ENCODE assay signal across 22 mouse cellular contexts in the genomic region with DNA sequence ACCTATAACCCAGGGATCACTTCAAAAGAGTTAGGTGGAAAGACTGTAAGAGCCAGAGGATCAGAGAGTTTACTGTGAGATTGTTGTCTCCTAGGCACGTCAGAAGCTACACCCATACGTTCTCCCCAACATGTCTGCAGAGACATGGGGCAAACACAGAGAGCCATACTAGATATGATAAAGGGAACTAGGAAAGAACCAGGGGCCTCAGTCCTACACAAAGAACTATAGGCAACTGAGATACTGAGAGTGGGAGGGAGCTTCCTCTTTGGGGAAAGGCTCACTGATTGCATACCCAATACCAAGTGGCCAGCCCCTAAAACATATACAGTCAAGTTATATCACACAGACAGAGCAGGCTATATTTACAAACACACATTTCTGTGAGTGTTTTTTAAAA. TPM values are rescaled to one million over a fixed set of nuclear protein-coding genes. Genes with fewer than 3 reads are reported as not detected.
DNase-seq lines count a peak whose midpoint lies in the region; ATAC-seq lines count a peak whose summit lies in the region.
"Had no signal": no experiment of that assay in that cellular context is flagged by ENCODE, and none has a peak within 500 bp of the region (broad histone marks: within the 10 kb centered on the region; RNA-seq: fewer than 3 reads in every experiment).

No protein-coding gene starts in this region.

- H3K27ac ChIP-seq in heart, embryonic 12.5 days (ENCODE audit: poor library complexity, severe bottlenecking) = peak overlapping the region; percentile 68
- H3K27ac ChIP-seq in heart, embryonic 11.5 days (ENCODE audit: low read depth, low read length) = no peak overlapping the region
- H3K27ac ChIP-seq in heart, embryonic 16.5 days (ENCODE audit: low read length) = peak overlapping the region; percentile 26; the same call in 1 of the 2 replicates
- H3K27ac ChIP-seq: embryonic facial prominence, embryonic 10.5 days; forebrain, embryonic 13.5 days; hindbrain, embryonic 12.5 days had no signal

- no peaks in the 10 kb centered on the region for H3K9me3 ChIP-seq in heart, embryonic 12.5 days (replicated peaks)
- H3K9me3 ChIP-seq in heart, embryonic 11.5 days (replicated peaks; ENCODE audit: control insufficient read depth, low read length) = no peaks in the 10 kb centered on the region
- H3K9me3 ChIP-seq in heart, embryonic 16.5 days (replicated peaks; ENCODE audit: control insufficient read depth, low read length) = no peaks in the 10 kb centered on the region
- H3K9me3 ChIP-seq: embryonic facial prominence, embryonic 10.5 days; forebrain, embryonic 13.5 days; hindbrain, embryonic 12.5 days had no signal

- intact Hi-C loops in heart, postnatal 10 days (cut with DNase I) = no loop called here

- H3K9ac ChIP-seq in heart, embryonic 12.5 days = no peak overlapping the region
- H3K9ac ChIP-seq in heart, embryonic 11.5 days (ENCODE audit: low read depth, low read length) = no peak overlapping the region
- no peak overlapping the region for H3K9ac ChIP-seq in heart, embryonic 16.5 days (ENCODE audit: low read length)
- H3K9ac ChIP-seq: forebrain, embryonic 13.5 days; forebrain, postnatal 0 days; hindbrain, embryonic 12.5 days had no signal

- peaks cover 34% of the 10 kb centered on the region for H3K4me1 ChIP-seq in heart, embryonic 12.5 days (replicated peaks)
- H3K4me1 ChIP-seq in heart, embryonic 11.5 days (ENCODE audit: control insufficient read depth, insufficient read depth, low read length) = peaks cover 5% of the 10 kb centered on the region; the same call in 1 of the 2 replicates
- peaks cover 24% of the 10 kb centered on the region for H3K4me1 ChIP-seq in heart, embryonic 16.5 days (ENCODE audit: control insufficient read depth, insufficient read depth, low read length)
- H3K4me1 ChIP-seq: embryonic facial prominence, embryonic 10.5 days had no signal

- peaks cover 38% of the 10 kb centered on the region for H3K36me3 ChIP-seq in heart, embryonic 12.5 days
- peaks cover 5% of the 10 kb centered on the region; the same call in 1 of the 2 replicates for H3K36me3 ChIP-seq in heart, embryonic 11.5 days (ENCODE audit: control insufficient read depth, insufficient read depth, low read length)
- peaks cover 25% of the 10 kb centered on the region for H3K36me3 ChIP-seq in heart, embryonic 16.5 days (ENCODE audit: control insufficient read depth, insufficient read depth)
- H3K36me3 ChIP-seq: embryonic facial prominence, embryonic 10.5 days; hindbrain, embryonic 12.5 days had no signal

- ATAC-seq in heart, embryonic 12.5 days (ENCODE audit: insufficient number of reproducible peaks, low FRiP score) = no peak
- ATAC-seq in heart, embryonic 11.5 days (replicated peaks; ENCODE audit: insufficient number of reproducible peaks, low FRiP score, low TSS enrichment) = no peak
- no peak for ATAC-seq in heart, embryonic 16.5 days (replicated peaks; ENCODE audit: extremely low read depth, insufficient read depth, low FRiP score)
- ATAC-seq in megakaryocyte progenitor cell, adult 5-6 weeks (replicated peaks; ENCODE audit: poor library complexity) = peak; percentile 20; the same call in 1 of the 2 replicates
- ATAC-seq: forebrain, embryonic 13.5 days; forebrain, postnatal 0 days; hindbrain, embryonic 16.5 days; inflammation-experienced regulatory T-cells, adult 6 months; intestine, postnatal 0 days had no signal

- no peak for DNase-seq in heart, postnatal 10 days
- peak; percentile 54 for DNase-seq in MEL-GATA-1-ER (ENCODE audit: extremely low read depth, low read depth)
- no peak for DNase-seq in spleen, adult 18-20 months
- DNase-seq: adrenal gland, adult 2 months; adrenal gland, postnatal 25 days; cerebellum, adult 18-20 months; cerebellum, adult 9-11 months; cerebellum, postnatal 36 days; forebrain, postnatal 0 days; gastrocnemius, postnatal 14 days; heart, postnatal 4 days had no signal

- H3K27me3 ChIP-seq in heart, embryonic 12.5 days (replicated peaks) = no peaks in the 10 kb centered on the region
- H3K27me3 ChIP-seq in heart, embryonic 11.5 days (ENCODE audit: control insufficient read depth, insufficient read depth, low read length) = no peaks in the 10 kb centered on the region
- H3K27me3 ChIP-seq in heart, embryonic 16.5 days (ENCODE audit: control insufficient read depth, insufficient read depth, low read length) = no peaks in the 10 kb centered on the region
- H3K27me3 ChIP-seq: forebrain, embryonic 13.5 days; hindbrain, embryonic 12.5 days had no signal

- no peak overlapping the region for H3K4me3 ChIP-seq in heart, embryonic 12.5 days
- no peak overlapping the region for H3K4me3 ChIP-seq in heart, embryonic 11.5 days (ENCODE audit: low read depth, low read length)
- H3K4me3 ChIP-seq in heart, embryonic 16.5 days (ENCODE audit: low read length) = no peak overlapping the region
- H3K4me3 ChIP-seq: embryonic facial prominence, embryonic 10.5 days; forebrain, embryonic 13.5 days; hindbrain, embryonic 12.5 days had no signal

- WGBS in heart, embryonic 12.5 days = 44% methylated on average over 2 of the region's 2 CpGs
- WGBS in heart, embryonic 11.5 days (ENCODE audit: insufficient replicate concordance) = 67% methylated on average over 2 of the region's 2 CpGs
- 51% methylated on average over 2 of the region's 2 CpGs for WGBS in heart, embryonic 16.5 days

- H3K4me2 ChIP-seq in heart, embryonic 12.5 days = no peak overlapping the region
- H3K4me2 ChIP-seq in heart, embryonic 11.5 days = no peak overlapping the region
- no peak overlapping the region for H3K4me2 ChIP-seq in heart, embryonic 16.5 days (ENCODE audit: low read depth, low read length)
- H3K4me2 ChIP-seq: forebrain, embryonic 13.5 days; hindbrain, embryonic 12.5 days had no signal

RNA-seq across cellular contexts. Expression of a gene that starts 9.0 kb away (rescaled TPM):
- 0.45 and 0.49 TPM in 2 replicates for polyA plus RNA-seq in heart, embryonic 12.5 days (2016; fragmentation: Nextera tagmentation; extraction: Ambion mirVana)
- 0.42 and 0.54 TPM in 2 replicates for polyA plus RNA-seq in heart, embryonic 11.5 days (2014; fragmentation: Nextera tagmentation; extraction: Ambion mirVana)
- 1.4 and 1.5 TPM in 2 replicates for polyA plus RNA-seq in heart, embryonic 16.5 days (2015; fragmentation: Nextera tagmentation; extraction: Ambion mirVana)
- total RNA-seq in heart, postnatal 10 days (2021) = 1 to 10 TPM in 1 of 2 experiments, under 1 TPM in 1; 0.86 to 1.2 TPM
- total RNA-seq in megakaryocyte progenitor cell, adult 5-6 weeks (2015) = not detected in 2 replicates
- total RNA-seq in megakaryocyte progenitor cell, adult 5-6 weeks (2017) = 0.04 TPM in 1 of 2 replicates, not detected in the other
- total RNA-seq: adrenal gland, adult 2 months; adrenal gland, postnatal 25 days had no signal
- polyA plus RNA-seq: adrenal gland, adult 2 months; forebrain, postnatal 0 days; gonadal fat pad, adult 2 months had no signal
